Mouse (Mus musculus): ENCODE results near the gene Nae1.

Nae1 gene

GRCm38 (mm10) chr8:104529671-104530070, 4.8 kb downstream of the Nae1 start:
- no peak for DNase-seq (ENCODE audit: low spot score in 2 of 2)

GRCm38 (mm10) chr8:104517872-104518271, 16.6 kb downstream of the Nae1 start:
- DNase-seq (ENCODE audit: low spot score in 2 of 2) = no peak

GRCm38 (mm10) chr8:104510134-104510533, 24.3 kb downstream of the Nae1 start:
- no peak for DNase-seq (ENCODE audit: low spot score in 2 of 2)

DNA sequence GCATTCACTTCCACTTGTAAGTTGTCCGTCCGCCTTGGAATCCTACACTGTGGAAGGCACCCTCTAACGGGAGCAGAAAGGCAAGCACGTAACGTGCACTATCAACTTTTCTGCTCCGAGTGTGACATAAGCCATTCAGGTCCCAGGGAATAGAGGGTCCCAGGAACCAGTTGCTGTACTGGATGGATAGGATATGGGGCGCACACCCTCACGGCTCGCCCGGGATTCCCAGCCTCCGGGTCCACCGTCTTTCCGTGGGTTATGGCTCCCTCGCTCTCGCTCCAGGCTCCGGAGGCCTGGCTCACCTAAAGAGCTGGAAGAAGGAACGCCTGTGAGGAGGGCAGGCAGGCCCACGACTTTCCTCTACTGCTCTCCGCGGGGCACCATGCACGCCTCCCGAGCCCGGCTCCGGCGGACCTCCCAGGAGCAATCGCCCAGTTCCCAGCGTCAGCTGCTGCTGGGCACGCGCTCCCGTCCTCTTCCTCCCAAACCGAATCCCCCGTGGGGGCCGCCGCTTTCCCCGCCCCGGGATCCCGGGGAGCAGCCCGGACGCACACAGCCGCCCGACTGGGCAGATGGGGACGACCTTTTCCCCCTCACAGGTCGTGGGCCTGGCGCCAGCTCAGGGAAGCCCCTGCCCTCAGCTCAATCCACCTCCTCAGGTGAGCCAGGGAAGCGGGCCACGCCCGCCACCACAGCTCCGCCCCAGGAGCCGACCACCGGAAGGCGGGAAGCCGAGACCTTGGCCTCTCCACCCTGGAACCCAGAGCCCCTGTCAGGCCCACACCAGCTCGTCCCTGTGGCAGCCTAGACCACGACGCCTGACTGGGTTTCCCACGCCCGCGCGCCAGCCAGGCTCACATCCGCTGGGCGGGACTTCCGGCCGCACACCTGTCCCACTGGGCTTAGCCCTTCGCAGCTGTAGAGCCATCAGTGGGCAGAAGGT, 25.1 kb downstream of the Nae1 start, which contains the start of gene Terb1:
TSS of gene Terb1 (minus strand) at position 850 of the 946 bp plus-strand sequence.
- DNase-seq (ENCODE audit: low spot score in 2 of 2) = peak in 1 of 2 experiments; percentile 58

DNA sequence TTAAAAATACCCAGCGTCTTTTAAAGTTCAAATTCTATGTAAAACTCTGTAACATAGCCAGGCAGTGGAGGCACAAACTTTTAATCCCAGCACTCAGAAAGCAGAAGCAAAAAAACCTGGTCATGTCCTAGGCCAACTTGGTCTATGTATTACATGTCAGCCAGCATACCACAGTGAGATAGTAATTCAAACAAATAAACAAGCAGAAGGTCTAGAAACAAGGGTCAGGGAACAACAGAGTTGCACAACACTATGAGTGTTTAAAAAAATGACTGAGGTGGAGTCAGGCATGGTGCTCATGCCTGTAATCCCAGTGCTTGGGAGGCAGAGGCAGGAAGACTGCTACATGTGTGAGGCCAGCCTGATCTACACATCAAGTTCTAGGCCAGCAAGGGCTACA, 55.3 kb downstream of the Nae1 start:
- no peak for DNase-seq (ENCODE audit: low spot score in 2 of 2)

- DNase-seq (ENCODE audit: low spot score in 2 of 2) = no peak
Measured at GRCm38 (mm10) chr8:104472465-104472864, 62.0 kb downstream of the Nae1 start.

- DNase-seq (ENCODE audit: low spot score in 2 of 2) = no peak
Measured at GRCm38 (mm10) chr8:104467463-104467862, 67.0 kb downstream of the Nae1 start.

Measured in spleen, postnatal 10 days (tissue).